Mouse (Mus musculus) frontal cortex, postnatal 14 days (tissue): Measurements from ENCODE around the gene Golm1.
"Not testable (repeated sequence)": the region's sequence is repeated elsewhere in the genome, so short reads cannot be mapped to it uniquely, and the experiment has no call there.

Experiments
- DNase-seq, 2 experiments: peaks; one replicate each; pipeline ENCODE4 v3.0.0; 2022; ENCODE audit warnings: low spot score in 2 of 2

Golm1 gene

DNA sequence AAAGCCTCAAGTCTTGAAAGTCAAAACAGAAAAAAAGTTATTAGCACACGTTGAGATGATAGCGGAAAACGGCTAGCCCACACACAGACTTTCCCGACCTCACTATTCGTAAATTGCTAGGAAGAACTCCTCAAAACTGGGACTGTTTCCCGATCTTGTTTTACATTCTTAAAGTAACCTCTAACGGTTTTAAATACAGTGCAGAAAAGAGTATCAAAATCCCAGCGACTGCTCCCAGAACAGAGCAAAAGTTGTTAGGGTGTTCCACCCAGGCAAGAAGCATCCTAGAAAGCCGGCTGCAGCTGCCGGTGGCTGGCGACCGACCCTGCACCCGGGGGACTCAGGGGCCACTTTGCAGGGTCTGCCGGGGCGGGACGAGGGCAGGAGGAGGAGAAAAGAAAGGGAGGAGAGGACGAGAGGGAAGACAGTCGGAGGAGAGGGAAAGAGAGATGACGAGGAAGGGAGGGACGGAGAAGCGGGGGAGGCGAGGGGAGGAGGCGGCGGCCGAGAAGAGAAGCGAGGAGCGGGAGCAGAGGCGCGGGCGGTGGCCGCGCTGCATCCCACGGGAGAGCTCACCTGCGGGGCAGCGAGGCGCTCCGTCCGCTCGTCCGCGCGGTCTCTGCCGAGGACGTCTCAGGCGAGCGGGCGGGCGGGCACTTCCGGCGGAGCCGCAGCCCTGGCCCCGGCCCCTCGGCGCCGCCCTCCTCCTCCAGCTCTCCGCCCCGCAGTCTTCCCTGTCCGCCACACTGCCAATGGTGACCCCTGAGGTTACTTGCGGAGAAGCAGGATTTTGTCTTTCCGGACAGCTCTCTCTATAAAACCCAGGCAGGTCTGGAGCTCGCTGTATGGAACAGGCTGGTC, at the start of gene Golm1:
TSS of gene Golm1 (minus strand) at position 661 of the 861 bp plus-strand sequence.
- no peak for DNase-seq

DNA sequence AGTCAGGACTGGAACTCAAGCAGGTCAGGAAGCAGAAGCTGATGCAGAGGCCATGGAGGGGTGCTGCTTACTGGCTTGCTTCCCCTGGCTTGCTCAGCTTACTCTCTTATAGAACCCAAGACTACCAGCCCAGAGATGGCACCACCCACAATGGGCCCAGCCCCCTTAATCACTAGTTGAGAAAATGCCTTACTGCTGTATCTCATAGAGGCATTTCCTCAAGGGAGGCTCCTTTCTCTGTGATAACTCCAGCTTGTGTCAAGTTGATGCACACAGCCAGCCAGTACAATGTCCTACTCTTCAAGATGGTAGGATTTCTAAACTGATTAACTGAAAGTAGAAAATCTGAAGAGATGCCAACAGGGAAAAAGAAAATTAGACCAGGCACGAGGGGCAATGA, 46.5 kb upstream of the Golm1 start:
- not testable (repeated sequence) for DNase-seq

DNA sequence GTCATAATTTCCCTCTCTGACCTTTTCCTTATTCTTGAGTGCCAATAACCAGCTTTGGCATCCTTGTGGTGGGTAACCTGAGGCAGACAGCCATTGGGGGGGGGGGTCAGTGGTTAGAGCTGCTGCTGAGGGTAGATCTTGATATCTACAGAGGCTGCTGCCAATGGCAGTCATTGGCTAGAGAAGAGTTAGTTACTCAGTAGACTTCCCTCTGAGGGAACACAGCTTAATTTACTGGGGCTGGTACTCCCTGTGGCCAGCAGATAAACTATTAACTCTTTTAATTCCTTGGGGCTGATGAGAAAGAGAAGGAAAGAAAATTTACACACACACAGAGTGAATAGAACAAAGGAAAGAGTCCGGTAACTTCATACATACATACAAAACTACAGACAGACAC, 43.9 kb upstream of the Golm1 start:
- no peak for DNase-seq

DNA sequence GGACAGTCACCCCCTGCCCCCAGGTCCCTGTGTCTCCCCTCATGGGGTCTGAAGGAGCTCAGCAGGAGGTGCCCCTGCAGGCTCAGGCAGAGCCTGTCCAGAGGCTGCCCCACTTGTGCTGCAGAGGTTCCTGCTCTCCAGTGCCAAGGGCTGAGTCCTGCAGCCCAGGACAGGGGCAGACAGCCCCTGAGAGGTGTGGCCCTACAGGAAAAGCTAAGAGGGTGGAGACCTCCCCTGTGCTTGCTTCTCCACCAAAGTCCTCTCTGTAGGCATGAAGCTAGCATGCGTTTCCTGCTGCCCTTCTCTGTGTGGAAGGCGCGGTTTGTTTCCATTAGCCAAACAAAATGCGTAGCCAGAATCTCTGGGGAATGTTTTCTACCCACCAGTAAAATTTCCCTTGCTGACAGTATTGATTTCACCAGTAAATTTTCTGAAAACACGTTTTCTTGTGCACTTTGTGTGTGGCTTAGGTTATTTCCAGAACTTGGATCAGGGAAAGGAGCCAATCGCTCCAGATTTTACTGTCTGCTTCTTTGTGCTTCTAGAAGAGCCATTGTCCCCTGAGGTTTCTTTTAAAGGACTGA, 43.3 kb upstream of the Golm1 start:
- not testable (repeated sequence) for DNase-seq

DNA sequence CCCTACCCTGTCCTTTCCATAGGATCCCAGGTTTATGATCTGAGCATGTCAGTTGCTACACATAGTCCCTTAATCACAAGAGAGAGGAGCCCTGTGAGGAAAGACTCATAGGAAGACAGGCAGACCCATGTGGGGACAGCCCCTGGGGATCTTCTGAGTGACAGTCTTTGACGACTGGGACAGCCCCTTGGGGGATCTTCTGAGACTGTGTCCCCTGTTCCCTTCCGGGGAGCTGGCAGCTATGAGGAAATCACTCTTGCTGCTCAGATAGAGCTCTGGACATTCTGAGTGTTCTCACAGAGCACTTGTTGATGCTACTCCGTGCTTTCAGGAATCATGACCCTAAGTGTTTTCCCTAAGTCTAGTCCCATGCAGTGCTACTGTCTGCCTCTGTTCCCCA, 38.1 kb upstream of the Golm1 start:
- DNase-seq: no peak

DNA sequence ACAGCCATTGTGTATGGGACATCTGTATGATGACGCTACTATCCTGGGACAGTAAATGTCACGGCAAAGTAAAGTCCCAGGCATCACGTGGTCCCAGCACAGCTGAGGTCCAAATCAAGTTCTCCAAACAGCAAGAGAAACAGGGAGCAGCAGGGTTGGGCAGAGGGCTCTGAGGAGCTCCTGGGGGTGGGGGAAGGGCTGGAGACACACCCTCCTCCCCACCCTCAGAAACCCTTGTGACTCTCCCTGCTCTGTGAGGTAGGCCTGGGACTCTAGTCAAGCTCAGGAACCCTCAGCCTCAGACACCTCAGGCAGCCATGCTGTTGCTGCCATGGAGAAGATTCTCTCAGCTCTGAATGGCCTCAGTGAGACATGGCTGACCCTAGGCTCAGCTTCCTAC, 36.4 kb upstream of the Golm1 start, which contains the start of gene Spata31d1b:
TSS of gene Spata31d1b (plus strand) at position 301 of the 400 bp plus-strand sequence.
- DNase-seq: not testable (repeated sequence)

DNA sequence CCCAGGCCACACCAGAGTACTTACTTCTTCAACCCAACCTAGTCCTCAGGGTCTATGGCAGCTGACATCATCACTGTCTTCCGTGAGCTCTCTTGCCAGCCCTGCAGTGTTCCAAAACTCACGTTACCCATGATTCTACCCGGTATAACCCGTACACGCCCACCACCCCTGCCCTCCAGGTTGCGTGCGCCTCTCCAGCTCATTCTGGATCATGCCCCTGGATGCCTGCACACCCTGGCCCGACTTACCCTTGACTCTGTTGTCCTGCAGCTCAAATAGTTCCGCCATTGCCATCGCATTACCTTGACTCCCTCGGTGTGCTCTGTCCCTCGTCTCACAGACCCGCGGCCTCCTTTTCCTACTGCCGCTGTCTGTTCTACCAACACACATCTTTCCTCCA, 34.6 kb upstream of the Golm1 start, which contains the start of gene Spata31d1a:
TSS of gene Spata31d1a (minus strand) at position 101 of the 400 bp plus-strand sequence.
- no peak for DNase-seq

DNA sequence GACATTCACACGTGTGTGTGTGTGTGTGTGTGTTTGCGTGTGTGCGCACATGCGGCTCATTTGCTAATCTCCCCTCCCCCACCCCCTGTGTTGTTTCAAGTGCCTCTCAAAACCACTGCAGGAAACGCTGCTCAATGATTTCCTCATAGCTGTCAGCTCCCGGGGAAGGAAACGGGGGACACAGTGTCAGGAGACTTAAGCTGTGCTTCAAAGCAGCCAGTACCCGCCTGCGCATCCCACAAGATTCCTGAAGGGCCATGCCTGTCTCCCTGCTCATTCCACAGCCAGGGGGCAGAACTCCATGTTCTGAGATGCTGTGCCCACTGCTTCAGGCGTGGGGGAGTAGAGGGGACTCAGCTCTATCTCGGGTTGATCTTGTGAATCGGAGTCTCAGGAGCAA, 29.0 kb upstream of the Golm1 start:
- DNase-seq: no peak

DNA sequence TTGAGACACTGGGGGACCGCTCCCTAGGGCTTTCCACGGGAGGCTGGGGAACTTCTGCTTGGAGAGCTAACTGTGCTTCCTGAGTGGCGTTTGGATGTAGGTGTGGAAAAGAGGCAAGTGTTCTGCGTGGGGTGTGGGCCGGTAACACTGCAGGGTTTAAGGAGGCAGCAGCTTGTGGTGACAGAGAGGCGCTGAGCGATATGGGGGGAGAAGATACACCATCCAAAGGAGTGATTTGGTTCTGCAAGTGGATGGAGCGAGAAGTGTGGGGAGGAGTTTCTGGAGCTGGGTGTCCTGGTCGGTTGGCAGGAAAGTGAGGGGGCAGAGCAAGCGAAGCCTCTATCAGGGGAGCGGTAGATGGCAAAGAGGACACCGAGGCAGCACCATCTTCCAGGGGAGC, 27.9 kb upstream of the Golm1 start:
- DNase-seq: no peak

DNA sequence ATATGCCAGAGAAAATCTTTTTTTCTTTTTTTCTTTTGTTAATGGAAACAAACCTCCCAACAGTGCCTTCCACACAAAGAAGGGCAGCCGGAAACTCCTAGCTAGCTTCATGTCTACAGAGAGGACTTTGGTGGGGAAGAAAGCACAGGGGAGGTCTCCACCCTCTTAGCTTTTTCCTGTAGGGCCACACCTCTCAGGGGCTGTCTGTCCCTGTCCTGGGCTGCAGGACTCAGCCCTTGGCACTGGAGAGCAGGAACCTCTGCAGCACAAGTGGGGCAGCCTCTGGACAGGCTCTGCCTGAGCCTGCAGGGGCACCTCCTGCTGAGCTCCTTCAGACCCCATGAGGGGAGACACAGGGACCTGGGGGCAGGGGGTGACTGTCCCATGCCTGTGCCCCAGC, 24.5 kb upstream of the Golm1 start:
- DNase-seq: not testable (repeated sequence)

DNA sequence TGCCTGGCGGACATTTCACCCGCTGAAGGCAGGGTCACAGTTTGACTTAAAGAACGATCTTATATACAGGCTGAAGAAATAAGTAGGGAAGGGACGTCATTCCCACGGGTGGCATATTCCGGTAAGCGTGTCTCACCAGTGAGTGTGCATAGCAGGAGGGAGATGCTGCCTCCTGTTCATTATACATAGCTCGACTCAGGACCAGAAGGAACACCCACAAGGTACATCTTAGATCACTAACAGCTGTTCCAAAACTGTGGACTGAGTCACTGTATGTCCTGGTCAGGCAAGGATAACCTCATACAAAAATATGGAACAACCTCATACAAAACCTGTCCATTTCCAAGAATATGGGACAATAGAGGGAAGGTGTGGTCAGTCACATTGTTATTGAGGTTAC, 23.5 kb upstream of the Golm1 start:
- no peak for DNase-seq

DNA sequence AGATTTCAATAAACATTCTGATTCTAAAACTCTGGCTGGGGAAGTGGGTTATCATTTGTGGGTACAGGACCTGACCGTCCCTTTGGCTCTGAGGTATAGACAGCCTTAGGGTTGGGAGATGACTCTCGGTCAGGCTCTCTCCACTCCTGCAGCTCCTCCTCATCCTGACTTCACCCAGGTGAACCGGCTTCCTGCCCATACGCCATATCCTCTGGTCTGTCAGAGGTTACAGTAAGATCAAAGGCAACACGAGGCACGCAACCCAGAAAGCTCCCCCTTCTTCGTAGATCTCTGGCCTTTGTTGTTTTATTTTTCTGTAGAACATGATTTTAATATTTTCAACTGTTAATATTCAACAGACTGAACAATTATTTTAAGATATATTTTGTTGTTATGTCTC, 20.2 kb upstream of the Golm1 start:
- no peak for DNase-seq

DNA sequence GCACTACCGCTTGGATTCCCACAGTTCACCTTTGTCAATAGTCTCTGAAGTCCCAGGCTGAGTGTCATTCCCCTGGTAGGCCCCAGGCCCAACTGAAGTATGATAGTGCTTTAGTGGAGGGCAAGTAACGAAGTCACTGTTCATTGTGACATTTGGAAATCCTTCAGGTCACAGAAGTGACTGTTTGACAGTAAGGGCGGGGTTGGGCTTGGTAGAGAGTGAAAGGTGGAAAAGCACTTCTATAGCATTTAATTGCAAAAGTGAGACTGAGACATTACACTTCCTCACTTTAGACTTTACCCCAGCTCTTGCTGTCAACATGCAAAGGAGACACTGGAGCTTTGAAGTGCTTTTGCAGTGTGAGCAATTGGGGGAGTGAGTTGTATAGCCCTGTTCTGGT, 18.4 kb upstream of the Golm1 start, which contains the start of gene 4921517D22Rik:
TSS of gene 4921517D22Rik (minus strand) at position 101 of the 400 bp plus-strand sequence.
- DNase-seq: no peak

DNA sequence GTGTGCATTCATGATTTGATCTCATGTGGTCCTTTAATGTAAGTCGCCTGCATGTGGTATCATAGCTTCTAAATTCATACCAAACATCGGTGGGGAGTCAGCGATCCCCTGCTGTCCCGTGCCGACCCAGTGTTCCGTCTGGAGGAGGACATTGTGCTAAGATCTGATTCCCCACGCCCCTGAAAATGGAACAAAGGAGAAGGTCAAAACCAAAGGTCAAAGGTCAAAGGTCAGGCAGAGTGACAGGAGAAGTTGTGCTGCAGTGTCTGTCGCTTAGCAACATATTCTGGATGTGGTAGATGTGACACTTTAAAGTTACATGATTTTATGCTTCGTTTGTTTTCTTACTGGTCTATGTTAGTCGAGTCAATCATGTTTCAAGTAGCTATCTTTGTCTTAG, 15.9 kb upstream of the Golm1 start:
- no peak for DNase-seq

DNA sequence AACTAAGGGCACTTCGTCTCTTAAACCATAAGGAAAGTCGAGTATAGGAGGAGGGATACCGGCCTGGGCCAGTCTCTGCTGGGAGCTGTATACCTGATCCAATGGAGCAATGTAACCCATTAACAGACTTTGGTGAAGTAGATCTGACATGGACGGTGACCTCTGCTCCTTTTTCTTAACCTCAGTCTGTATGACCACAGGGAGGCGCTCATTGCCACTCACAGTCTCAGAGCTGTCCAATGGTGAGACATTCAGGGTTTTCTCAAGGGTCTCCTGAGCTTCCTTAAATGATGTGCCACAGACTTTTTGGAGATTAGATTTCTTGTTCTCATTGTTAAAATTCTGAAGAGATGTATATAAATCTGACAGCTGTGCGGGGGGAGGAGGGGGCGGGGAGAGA, 15.0 kb upstream of the Golm1 start:
- no peak for DNase-seq

DNA sequence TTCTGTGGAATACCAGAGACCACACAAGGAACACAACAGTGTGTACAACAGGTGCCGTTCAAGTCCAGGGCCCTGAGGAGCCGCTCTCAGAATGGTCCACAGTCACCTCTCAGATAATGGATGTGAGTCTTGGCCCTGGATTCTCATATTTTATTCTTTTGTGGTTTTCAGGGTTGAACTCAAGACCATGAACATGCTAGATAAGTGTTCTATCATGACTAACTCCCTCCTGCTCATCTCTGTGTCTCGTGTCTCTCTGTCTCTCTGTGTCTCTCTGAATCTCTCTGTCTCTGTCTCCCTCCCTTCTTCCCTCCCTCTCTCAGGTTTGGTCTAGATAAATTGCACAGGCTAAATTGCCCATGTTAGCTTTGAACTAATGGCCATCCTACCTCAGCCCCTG, 14.2 kb upstream of the Golm1 start:
- no peak for DNase-seq

DNA sequence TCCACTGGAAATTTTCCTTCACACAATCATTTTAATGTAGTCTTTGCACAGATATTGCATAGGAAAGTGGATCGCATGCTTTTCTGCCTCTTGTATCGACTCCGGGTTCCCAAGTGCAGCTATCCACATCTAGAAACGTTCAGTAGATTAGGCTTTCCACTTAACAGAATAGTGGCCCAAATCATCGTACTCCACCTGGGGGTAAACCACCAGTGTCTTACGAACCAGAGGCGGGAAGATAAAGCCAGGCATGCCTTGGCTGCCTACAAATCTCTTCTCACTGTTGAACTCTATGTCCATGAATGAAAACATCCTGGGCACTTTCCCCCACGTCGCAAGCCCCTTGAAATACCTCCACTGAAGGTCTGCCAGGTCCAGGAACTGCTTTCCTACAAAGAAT, 13.7 kb upstream of the Golm1 start:
- DNase-seq: no peak

DNA sequence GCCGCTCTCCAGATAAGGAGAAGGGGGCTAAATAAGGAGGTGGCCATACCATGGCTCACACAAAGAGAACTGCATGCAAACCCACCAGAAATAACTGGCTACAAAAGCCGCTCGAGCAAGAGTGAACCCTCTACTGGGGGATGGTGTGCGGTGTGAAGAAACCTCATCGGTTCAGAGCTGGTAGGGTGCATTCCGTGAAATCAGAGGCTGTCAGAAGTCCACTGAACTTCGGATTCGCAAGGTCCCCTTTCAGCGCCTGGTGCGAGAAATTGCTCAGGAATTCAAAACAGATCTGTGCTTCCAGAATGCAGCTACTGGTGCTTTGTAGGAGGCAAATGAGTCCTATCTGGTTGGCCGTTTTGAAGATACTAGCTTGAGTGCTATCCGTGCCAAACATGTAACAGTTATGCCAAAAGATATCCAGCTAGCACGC, 12.7 kb upstream of the Golm1 start:
- peak in 1 of 2 experiments; percentile 18 for DNase-seq

DNA sequence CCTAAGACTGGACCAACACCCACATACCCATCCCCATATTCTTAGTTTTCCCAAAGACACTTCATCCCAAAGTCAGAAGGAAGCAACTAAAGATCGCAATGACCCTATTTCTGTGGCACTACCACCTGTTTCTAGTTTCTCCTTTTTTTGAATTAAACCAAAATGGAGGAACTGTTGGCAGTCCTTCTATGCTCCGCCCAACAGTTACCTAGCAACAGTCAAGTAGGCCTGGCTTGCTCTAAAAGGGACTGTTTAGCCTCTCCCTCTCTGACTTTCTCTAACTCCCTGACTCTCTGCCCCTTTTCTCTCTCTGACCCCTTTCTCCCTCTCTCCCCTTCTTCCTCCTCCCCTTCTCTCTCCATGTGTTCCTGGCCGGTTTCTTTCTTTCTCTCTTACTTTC, 9.6 kb upstream of the Golm1 start:
- no peak for DNase-seq

DNA sequence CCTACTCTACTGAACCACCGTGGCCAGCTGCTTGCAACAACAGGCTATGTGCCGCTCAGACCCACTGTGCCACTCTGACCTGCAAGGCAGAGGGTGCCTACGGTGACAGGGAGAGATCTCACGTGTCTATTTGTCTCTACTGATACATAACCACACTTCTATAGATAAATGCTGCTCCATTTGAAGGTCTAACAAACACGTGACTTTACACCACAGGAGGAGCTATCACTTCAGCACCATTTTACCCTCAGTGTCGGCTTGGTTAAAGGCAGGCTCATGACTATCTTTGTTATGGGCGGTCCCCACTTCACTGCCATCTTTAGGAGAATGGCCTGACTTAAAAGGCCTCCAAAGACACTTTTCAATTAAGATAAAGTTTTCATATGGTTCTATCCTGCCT, 7.0 kb upstream of the Golm1 start:
- DNase-seq: no peak

DNA sequence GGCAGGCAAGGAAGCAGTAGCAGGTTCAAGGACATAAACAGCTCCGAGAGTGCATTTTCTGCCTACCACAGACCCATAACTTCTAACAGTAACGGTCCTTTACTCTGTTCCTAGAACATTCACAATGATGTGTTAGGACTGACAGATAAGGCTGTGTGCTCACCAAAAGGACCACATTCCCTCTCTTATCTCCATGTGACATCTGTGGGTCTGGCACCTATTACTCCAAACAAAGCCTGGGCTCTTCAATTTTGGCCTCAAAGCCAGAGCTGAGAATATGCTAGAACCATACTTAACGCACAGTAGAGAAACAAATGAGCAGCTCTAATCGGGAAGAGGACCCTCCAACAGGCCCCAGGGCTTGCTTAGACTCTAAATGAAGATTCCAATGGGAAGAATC, 4.3 kb upstream of the Golm1 start:
- no peak for DNase-seq

DNA sequence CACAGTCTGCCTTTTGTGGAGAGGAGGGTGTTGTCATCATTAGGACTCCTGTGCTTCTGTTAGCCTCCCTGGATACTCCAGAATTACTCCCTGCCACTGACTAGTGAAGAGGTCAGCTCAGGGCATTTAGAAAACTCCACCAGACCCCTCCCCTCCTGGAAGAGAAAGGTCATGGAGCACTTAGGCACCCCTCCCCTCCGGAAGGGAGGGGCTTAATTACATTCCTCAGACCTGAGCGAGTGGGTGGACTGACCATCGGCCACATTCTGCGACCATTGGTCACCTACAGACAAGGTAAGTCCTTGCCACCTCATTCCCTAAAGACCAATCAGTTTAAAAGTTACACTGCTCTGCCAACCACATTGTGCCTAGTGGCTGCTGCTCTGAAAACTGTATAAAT, 3.7 kb upstream of the Golm1 start:
- no peak for DNase-seq
